Mouse (Mus musculus): ENCODE data around the gene Vgll4.

The Vgll4 gene

GRCm38 (mm10) chr6:114954496-114954895 is 15.3 kb downstream of the Vgll4 start:
- in situ Hi-C loops (cut with MboI; ENCODE audit: low pct_unique_long_range_greater_than_20kb in 1 of 2, low sequenced_read_pairs in 2 of 2, unreplicated experiment in 1 of 2) = no loop called here

GRCm38 (mm10) chr6:114953601-114954000 is 16.2 kb downstream of the Vgll4 start:
- in situ Hi-C loops (cut with MboI; ENCODE audit: low pct_unique_long_range_greater_than_20kb in 1 of 2, low sequenced_read_pairs in 2 of 2, unreplicated experiment in 1 of 2) = no loop called here

GRCm38 (mm10) chr6:114952356-114952755 is 17.4 kb downstream of the Vgll4 start:
- in situ Hi-C loops (cut with MboI; ENCODE audit: low pct_unique_long_range_greater_than_20kb in 1 of 2, low sequenced_read_pairs in 2 of 2, unreplicated experiment in 1 of 2) = no loop called here

GRCm38 (mm10) chr6:114944456-114945438 is 25.0 kb downstream of the Vgll4 start:
- in situ Hi-C loops (cut with MboI; ENCODE audit: low pct_unique_long_range_greater_than_20kb in 1 of 2, low sequenced_read_pairs in 2 of 2, unreplicated experiment in 1 of 2) = no loop called here

- in situ Hi-C loops (cut with MboI; ENCODE audit: low pct_unique_long_range_greater_than_20kb in 1 of 2, low sequenced_read_pairs in 2 of 2, unreplicated experiment in 1 of 2) = no loop called here
Observed at GRCm38 (mm10) chr6:114941201-114941849, 28.5 kb downstream of the Vgll4 start.

GRCm38 (mm10) chr6:114939666-114940065 is 30.1 kb downstream of the Vgll4 start:
- in situ Hi-C loops (cut with MboI; ENCODE audit: low pct_unique_long_range_greater_than_20kb in 1 of 2, low sequenced_read_pairs in 2 of 2, unreplicated experiment in 1 of 2) = no loop called here

GRCm38 (mm10) chr6:114936941-114937313 is 32.9 kb downstream of the Vgll4 start:
- in situ Hi-C loops (cut with MboI; ENCODE audit: low pct_unique_long_range_greater_than_20kb in 1 of 2, low sequenced_read_pairs in 2 of 2, unreplicated experiment in 1 of 2) = no loop called here

GRCm38 (mm10) chr6:114936297-114936940 is 33.4 kb downstream of the Vgll4 start:
- in situ Hi-C loops (cut with MboI; ENCODE audit: low pct_unique_long_range_greater_than_20kb in 1 of 2, low sequenced_read_pairs in 2 of 2, unreplicated experiment in 1 of 2) = no loop called here

- in situ Hi-C loops (cut with MboI; ENCODE audit: low pct_unique_long_range_greater_than_20kb in 1 of 2, low sequenced_read_pairs in 2 of 2, unreplicated experiment in 1 of 2) = no loop called here
Observed at GRCm38 (mm10) chr6:114935362-114935761, 34.4 kb downstream of the Vgll4 start.

GRCm38 (mm10) chr6:114934045-114934444 is 35.7 kb downstream of the Vgll4 start:
- in situ Hi-C loops (cut with MboI; ENCODE audit: low pct_unique_long_range_greater_than_20kb in 1 of 2, low sequenced_read_pairs in 2 of 2, unreplicated experiment in 1 of 2) = loop anchor here in 1 of 2 experiments (5.0 kb wide), 2 partner anchors 38 to 78 kb away; no protein-coding TSS in a partner anchor

- in situ Hi-C loops (cut with MboI; ENCODE audit: low pct_unique_long_range_greater_than_20kb in 1 of 2, low sequenced_read_pairs in 2 of 2, unreplicated experiment in 1 of 2) = loop anchor here in 1 of 2 experiments (5.0 kb wide), 2 partner anchors 39 to 79 kb away; no protein-coding TSS in a partner anchor
Observed at GRCm38 (mm10) chr6:114932991-114933392, 36.8 kb downstream of the Vgll4 start.

- in situ Hi-C loops (cut with MboI; ENCODE audit: low pct_unique_long_range_greater_than_20kb in 1 of 2, low sequenced_read_pairs in 2 of 2, unreplicated experiment in 1 of 2) = loop anchor here in 1 of 2 experiments (5.0 kb wide), 2 partner anchors 40 to 80 kb away; no protein-coding TSS in a partner anchor
Observed at GRCm38 (mm10) chr6:114932116-114932500, 37.7 kb downstream of the Vgll4 start.

- in situ Hi-C loops (cut with MboI; ENCODE audit: low pct_unique_long_range_greater_than_20kb in 1 of 2, low sequenced_read_pairs in 2 of 2, unreplicated experiment in 1 of 2) = loop anchor here in 1 of 2 experiments (5.0 kb wide), 2 partner anchors 41 to 81 kb away; no protein-coding TSS in a partner anchor
Observed at GRCm38 (mm10) chr6:114931212-114932115, 38.3 kb downstream of the Vgll4 start.

- in situ Hi-C loops (cut with MboI; ENCODE audit: low pct_unique_long_range_greater_than_20kb in 1 of 2, low sequenced_read_pairs in 2 of 2, unreplicated experiment in 1 of 2) = loop anchor here in 1 of 2 experiments (5.0 kb wide), 2 partner anchors 42 to 82 kb away; no protein-coding TSS in a partner anchor
Observed at GRCm38 (mm10) chr6:114930646-114931045, 39.1 kb downstream of the Vgll4 start.

GRCm38 (mm10) chr6:114930038-114930591 is 39.7 kb downstream of the Vgll4 start:
- in situ Hi-C loops (cut with MboI; ENCODE audit: low pct_unique_long_range_greater_than_20kb in 1 of 2, low sequenced_read_pairs in 2 of 2, unreplicated experiment in 1 of 2) = loop anchor here in 1 of 2 experiments (5.0 kb wide), 2 partner anchors 42 to 82 kb away; no protein-coding TSS in a partner anchor

- in situ Hi-C loops (cut with MboI; ENCODE audit: low pct_unique_long_range_greater_than_20kb in 1 of 2, low sequenced_read_pairs in 2 of 2, unreplicated experiment in 1 of 2) = loop anchor here in 1 of 2 experiments (10.0 kb wide), 1 partner anchor 95 kb away; no protein-coding TSS in a partner anchor
Observed at GRCm38 (mm10) chr6:114929346-114929745, 40.4 kb downstream of the Vgll4 start.

- in situ Hi-C loops (cut with MboI; ENCODE audit: low pct_unique_long_range_greater_than_20kb in 1 of 2, low sequenced_read_pairs in 2 of 2, unreplicated experiment in 1 of 2) = loop anchor here in 1 of 2 experiments (10.0 kb wide), 1 partner anchor 96 kb away; no protein-coding TSS in a partner anchor
Observed at GRCm38 (mm10) chr6:114928462-114928861, 41.3 kb downstream of the Vgll4 start.
